35 mouse cellular contexts compared by ENCODE assay signal in the genomic region with DNA sequence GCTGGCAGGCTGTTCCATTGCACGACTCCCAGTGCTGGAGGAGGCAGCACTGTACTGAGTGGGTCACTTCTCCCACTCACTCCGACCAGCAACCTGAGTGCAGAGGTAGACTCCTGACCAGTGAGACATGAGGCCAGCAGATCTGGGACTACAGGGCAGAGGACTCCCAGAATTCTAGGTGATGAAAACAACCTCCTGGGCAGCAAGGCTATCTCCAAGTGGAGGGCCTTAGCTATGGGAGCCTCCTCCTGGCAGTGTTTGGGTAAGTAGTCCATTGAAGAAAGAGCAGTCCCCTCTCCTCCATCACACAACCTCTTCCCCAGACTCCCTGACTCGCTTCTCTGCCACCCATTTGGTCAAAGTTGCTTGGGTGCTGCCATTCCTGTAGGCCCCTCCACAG. TPM values are rescaled to one million over a fixed set of nuclear protein-coding genes. Genes with fewer than 3 reads are reported as not detected.
"Had no signal": no experiment of that assay in that cellular context is flagged by ENCODE, and none has a peak within 500 bp of the region (broad histone marks: within the 10 kb centered on the region; RNA-seq: fewer than 3 reads in every experiment).

No protein-coding gene starts in this region.

- H3K36me3 ChIP-seq: heart, embryonic 10.5 days; heart, embryonic 12.5 days; hindbrain, embryonic 13.5 days; hindbrain, embryonic 15.5 days; intestine, embryonic 15.5 days; limb, embryonic 12.5 days had no signal

- H3K9me3 ChIP-seq: heart, embryonic 10.5 days; heart, embryonic 12.5 days; hindbrain, embryonic 13.5 days; hindbrain, embryonic 15.5 days; intestine, embryonic 15.5 days; limb, embryonic 12.5 days had no signal

- DNase-seq: forebrain, postnatal 0 days; gastrocnemius, postnatal 14 days; gastrocnemius, postnatal 36 days; heart, adult 18-20 months; heart, postnatal 10 days; heart, postnatal 36 days; kidney, adult 11 months; kidney, adult 2 months; kidney, adult 9 months; kidney, postnatal 10 days; kidney, postnatal 25 days; kidney, postnatal 4 days; liver had no signal

- H3K27ac ChIP-seq: heart, embryonic 10.5 days; hindbrain, embryonic 13.5 days; hindbrain, embryonic 15.5 days; hindbrain, postnatal 0 days; intestine, embryonic 15.5 days; layer of hippocampus, adult 2 months; left cerebral cortex, adult 2 months; limb, embryonic 12.5 days; liver, embryonic 14.5 days had no signal

- H3K4me1 ChIP-seq: heart, embryonic 10.5 days; heart, embryonic 12.5 days; hindbrain, embryonic 13.5 days; hindbrain, embryonic 15.5 days; intestine, embryonic 15.5 days; limb, embryonic 12.5 days had no signal

- H3K4me2 ChIP-seq: heart, embryonic 12.5 days; hindbrain, embryonic 13.5 days; hindbrain, embryonic 15.5 days; intestine, embryonic 15.5 days; limb, embryonic 12.5 days; liver, embryonic 11.5 days had no signal

- H3K4me3 ChIP-seq: heart, embryonic 10.5 days; heart, embryonic 12.5 days; hindbrain, embryonic 13.5 days; hindbrain, embryonic 15.5 days; intestine, embryonic 15.5 days; layer of hippocampus, adult 2 months; left cerebral cortex, adult 2 months; limb, embryonic 12.5 days had no signal

- H3K27me3 ChIP-seq: heart, embryonic 12.5 days; hindbrain, embryonic 13.5 days; hindbrain, embryonic 15.5 days; intestine, embryonic 15.5 days; limb, embryonic 12.5 days had no signal

- ATAC-seq: forebrain, postnatal 0 days; hindbrain, postnatal 0 days; intestine, embryonic 15.5 days had no signal

- H3K9ac ChIP-seq: forebrain, postnatal 0 days; heart, embryonic 12.5 days; hindbrain, embryonic 13.5 days; hindbrain, embryonic 15.5 days; intestine, embryonic 15.5 days; limb, embryonic 12.5 days; liver, embryonic 14.5 days had no signal

RNA-seq across cellular contexts. Expression of a gene that starts 31.6 kb away (rescaled TPM):
- total RNA-seq: forebrain, postnatal 0 days; gastrocnemius, adult 18-20 months; gastrocnemius, adult 8-10 months; gastrocnemius, postnatal 14 days; gastrocnemius, postnatal 36 days; hematopoietic stem cell, adult 5-6 weeks; hindbrain, postnatal 0 days; layer of hippocampus, adult 2 months; layer of hippocampus, postnatal 10 days; layer of hippocampus, postnatal 25 days; left cerebral cortex, adult 2 months; left cerebral cortex, postnatal 14 days; left cerebral cortex, postnatal 36 days had no signal
- polyA plus RNA-seq: forebrain, postnatal 0 days; heart, embryonic 12.5 days; heart, embryonic 16.5 days; hindbrain, embryonic 11.5 days; hindbrain, embryonic 13.5 days; hindbrain, embryonic 15.5 days; hindbrain, postnatal 0 days; intestine, embryonic 15.5 days; kidney, adult 2 months; kidney, embryonic 16.5 days; limb, embryonic 12.5 days; limb, embryonic 14.5 days; liver, embryonic 14.5 days had no signal
